Mouse (Mus musculus) liver, embryonic 13.5 days (tissue): Measurements from ENCODE around the gene Kiss1. TPM values are rescaled to one million over a fixed set of nuclear protein-coding genes. Genes with fewer than 3 reads are reported as not detected.
A peak's percentile ranks its signal among the peaks of the same experiment; 100 is the strongest.

ENCODE experiments used
- ATAC-seq: fragments of 200-750 bp; cut with Nextera tagmentation; 2 replicates; pipeline ENCODE4 v1.8.0; 2017; ENCODE audit warnings: low read depth, mild to moderate bottlenecking, moderate number of reproducible peaks, moderate library complexity
- DNase-seq: peaks from one replicate; pipeline ENCODE4 v3.0.0; 2022
- H3K27ac ChIP-seq: fragments of 300-500 bp; sonication (generic); 2 replicates; pipeline ENCODE4 v1.5.1; 2015; ENCODE audit warnings: moderate library complexity, mild to moderate bottlenecking, inconsistent platforms
- H3K27me3 ChIP-seq: fragments of 300-500 bp; sonication (generic); 2 replicates; pipeline ENCODE4 v1.6.1; 2015; ENCODE audit warnings: mild to moderate bottlenecking, inconsistent platforms
- H3K36me3 ChIP-seq: fragments of 300-500 bp; sonication (generic); 2 replicates; pipeline ENCODE4 v1.6.1; 2015; ENCODE audit warnings: mild to moderate bottlenecking, inconsistent platforms
- H3K4me1 ChIP-seq: fragments of 300-500 bp; sonication (generic); replicated peaks from 2 replicates; pipeline ENCODE4 v1.6.1; 2015; ENCODE audit warnings: inconsistent platforms
- H3K4me2 ChIP-seq: fragments of 300-500 bp; sonication (generic); 2 replicates; pipeline ENCODE4 v1.6.1; 2015; ENCODE audit warnings: inconsistent platforms, mild to moderate bottlenecking, moderate library complexity
- H3K4me3 ChIP-seq: fragments of 300-500 bp; sonication (generic); replicated peaks from 2 replicates; pipeline ENCODE4 v1.5.1; 2015; ENCODE audit warnings: mild to moderate bottlenecking, inconsistent platforms
- H3K9ac ChIP-seq: fragments of 300-500 bp; sonication (generic); 2 replicates; pipeline ENCODE4 v1.6.1; 2015; ENCODE audit warnings: mild to moderate bottlenecking, inconsistent platforms
- H3K9me3 ChIP-seq: fragments of 300-500 bp; sonication (generic); replicated peaks from 2 replicates; pipeline ENCODE4 v1.6.1; 2016; ENCODE audit warnings: inconsistent platforms
- WGBS: fragments of 180-500 bp; shearing (Covaris S2); methylation state at CpG from one replicate; pipeline ENCODE4 v1.1.7; 2015; ENCODE audit not compliant: insufficient replicate concordance; 5-methylcytosine and 5-hydroxymethylcytosine counted together
- polyA plus RNA-seq: library from polyadenylated mRNA; unstranded; fragments of >200 nt; fragmentation: Nextera tagmentation; extraction: Ambion mirVana; gene quantifications from 2 replicates; pipeline ENCODE4 v1.2.1, GENCODE M21; 2015

Kiss1 gene
- polyA plus RNA-seq, 1 experiment from 2014 or later = not detected

DNA sequence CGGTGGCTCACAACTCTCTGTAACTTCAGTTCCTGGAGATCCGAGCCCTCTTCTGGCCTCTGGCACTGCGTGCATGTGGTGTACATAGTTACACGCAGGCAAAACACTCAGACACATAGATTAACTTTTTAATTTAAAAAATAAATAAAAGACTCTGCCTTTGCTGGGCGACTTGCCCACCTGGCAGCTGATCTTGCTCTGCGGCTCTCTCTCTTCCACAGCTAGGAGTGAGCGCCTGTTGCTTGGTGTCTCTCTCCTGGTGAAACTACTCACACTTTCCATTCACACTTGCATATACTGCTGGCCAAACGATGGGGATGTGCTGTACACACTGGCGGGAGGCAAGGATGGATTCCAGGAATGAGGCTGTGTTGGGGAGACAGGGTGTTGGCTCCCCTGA is 24.9 kb downstream of the Kiss1 start:
- no peaks in the 10 kb centered on the region for H3K9me3 ChIP-seq
- peaks cover 5% of the 10 kb centered on the region for H3K4me1 ChIP-seq
- H3K36me3 ChIP-seq = no peaks in the 10 kb centered on the region
- no peak overlapping the region for H3K27ac ChIP-seq
- H3K27me3 ChIP-seq = no peaks in the 10 kb centered on the region
- no peak overlapping the region for H3K4me2 ChIP-seq
- no peak overlapping the region for H3K9ac ChIP-seq
- no peak for DNase-seq
- 63% methylated on average over 9 of the region's 9 CpGs for WGBS
- no peak for ATAC-seq
- H3K4me3 ChIP-seq = no peak overlapping the region

DNA sequence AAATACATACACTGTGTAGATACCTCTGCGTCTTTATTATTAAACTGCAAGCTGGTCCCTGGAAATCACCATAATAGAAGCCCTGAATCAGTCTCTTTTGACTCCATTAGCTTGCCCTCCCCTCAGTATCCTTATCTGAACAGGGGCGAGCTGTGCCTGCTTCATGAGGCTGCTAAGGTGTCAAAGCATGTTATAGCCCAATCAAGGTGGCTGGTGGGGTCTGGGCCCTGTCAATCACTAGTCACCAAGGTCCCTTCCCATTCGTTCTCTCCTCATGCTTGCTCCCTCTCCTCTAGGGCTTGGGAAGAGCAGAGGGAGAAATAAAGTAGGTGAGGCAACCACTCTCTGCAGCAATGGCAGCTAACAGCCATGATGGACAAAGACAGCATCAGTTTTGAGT is 25.6 kb downstream of the Kiss1 start:
- Histone ChIP-seq H3K4me2 (no peak overlapping the region), H3K9ac (no peak overlapping the region), H3K27ac (no peak overlapping the region), H3K9me3 (no peaks in the 10 kb centered on the region), H3K4me3 (no peak overlapping the region), H3K27me3 (peaks cover 6% of the 10 kb centered on the region), H3K36me3 (no peaks in the 10 kb centered on the region), H3K4me1 (peaks cover 5% of the 10 kb centered on the region)
- no peak for ATAC-seq
- WGBS = 57% methylated on average over 3 of the region's 3 CpGs
- no peak for DNase-seq

DNA sequence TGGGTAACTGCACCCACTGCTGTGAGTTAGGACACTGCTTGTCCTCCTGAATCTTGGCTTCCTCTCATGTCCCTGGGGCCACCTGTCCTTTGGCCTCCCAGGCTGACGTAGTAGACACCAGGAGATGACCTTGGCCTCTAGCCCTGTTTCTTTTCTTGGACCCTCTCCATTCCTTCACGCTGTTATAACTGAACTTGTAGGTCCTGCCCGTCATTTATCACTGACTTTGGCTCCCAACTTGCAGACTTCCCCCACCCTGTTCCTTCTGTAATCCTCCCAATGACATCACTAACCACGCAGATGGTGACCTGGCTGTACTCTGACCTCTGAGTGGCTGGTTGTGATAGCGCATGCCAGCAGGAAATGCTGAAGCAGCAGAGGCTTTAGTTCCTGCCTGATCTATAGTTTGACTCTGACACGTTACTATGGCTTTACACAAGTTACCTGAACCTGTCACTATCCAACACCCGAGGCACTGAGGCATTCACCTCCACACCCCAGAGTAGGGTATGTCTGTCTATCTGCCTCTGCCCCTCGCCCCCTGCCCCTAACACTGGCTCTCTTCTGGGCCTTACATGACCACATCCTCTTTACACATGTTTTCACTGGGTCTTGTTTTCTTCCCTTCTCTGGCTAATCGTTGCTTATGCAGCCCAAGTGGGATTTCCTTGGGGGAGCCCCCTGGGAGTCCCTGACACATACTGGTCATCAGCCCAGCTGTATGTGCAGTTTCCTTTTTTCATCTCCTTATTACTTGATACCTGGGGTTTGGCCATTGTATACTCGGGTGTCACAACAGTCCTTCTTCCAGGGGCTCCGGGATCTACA is 26.2 kb downstream of the Kiss1 start:
- ATAC-seq = 0 out of 2 replicates have a peak, but pooled peaks have one; percentile 34
- 32% methylated on average over 11 of the region's 11 CpGs for WGBS
- Histone ChIP-seq H3K4me3 (no peak overlapping the region), H3K27me3 (peaks cover 8% of the 10 kb centered on the region), H3K27ac (no peak overlapping the region), H3K4me2 (no peak overlapping the region), H3K9me3 (no peaks in the 10 kb centered on the region), H3K4me1 (peaks cover 5% of the 10 kb centered on the region), H3K36me3 (no peaks in the 10 kb centered on the region), H3K9ac (no peak overlapping the region)
- DNase-seq = no peak

DNA sequence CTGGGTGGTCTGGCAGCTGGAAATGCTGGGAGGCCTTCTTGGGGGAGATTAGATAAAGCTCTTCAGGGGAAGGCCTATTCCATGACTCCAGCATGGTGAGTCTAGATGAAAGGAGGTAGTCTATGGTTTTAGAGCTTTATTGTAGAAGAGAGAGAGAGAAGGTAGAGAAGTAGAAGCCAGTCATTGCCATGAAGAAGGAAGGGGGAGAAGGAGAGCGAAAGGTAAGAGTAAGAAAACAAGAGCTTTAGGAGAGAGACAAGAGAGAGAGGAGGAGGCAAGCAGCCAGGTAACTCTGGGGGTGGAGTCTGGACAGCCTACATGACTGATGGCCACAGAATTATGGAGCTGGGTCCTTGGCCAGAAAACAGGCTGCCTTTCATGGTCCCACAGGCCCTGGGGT is 28.5 kb downstream of the Kiss1 start, which contains the start of gene Ren1:
Gene Ren1, plus strand, starts transcription at position 301 of the 400 bp plus-strand sequence.
- peaks cover 13% of the 10 kb centered on the region for H3K27me3 ChIP-seq
- peaks cover 5% of the 10 kb centered on the region for H3K4me1 ChIP-seq
- no peak within 1 kb of the TSS for H3K4me2 ChIP-seq
- no peaks in the 10 kb centered on the region for H3K9me3 ChIP-seq
- ATAC-seq (no peak), DNase-seq (no peak)
- 52% methylated on average over 1 of the region's 1 CpGs for WGBS
- H3K4me3 ChIP-seq = no peak within 1 kb of the TSS
- no peaks in the 10 kb centered on the region for H3K36me3 ChIP-seq
- no peak within 1 kb of the TSS for H3K27ac ChIP-seq
- no peak within 1 kb of the TSS for H3K9ac ChIP-seq

DNA sequence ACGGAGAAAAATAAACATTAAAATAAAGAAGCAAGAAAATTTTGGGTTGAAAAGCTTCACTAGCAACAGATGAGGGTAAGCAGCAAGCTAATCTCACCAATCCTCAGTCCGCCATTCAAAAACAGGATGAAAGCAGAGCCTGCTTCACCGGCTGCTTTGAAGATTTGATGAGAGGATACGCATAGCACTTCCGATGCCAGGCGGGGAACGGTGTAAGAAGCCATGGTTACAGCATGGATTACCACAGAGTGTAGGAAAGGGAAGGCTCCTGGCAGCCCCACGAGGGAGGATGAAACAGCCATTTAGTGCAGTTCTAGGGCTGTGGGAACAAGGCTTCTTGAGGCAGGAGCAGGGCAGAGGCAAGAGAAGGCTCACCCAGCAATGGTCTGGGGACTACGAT is 30.1 kb downstream of the Kiss1 start:
- no peak for DNase-seq
- WGBS = 39% methylated on average over 9 of the region's 9 CpGs
- no peak overlapping the region for H3K4me3 ChIP-seq
- H3K27me3 ChIP-seq = peaks cover 13% of the 10 kb centered on the region
- no peak for ATAC-seq
- peaks cover 5% of the 10 kb centered on the region for H3K4me1 ChIP-seq
- H3K27ac ChIP-seq = no peak overlapping the region
- H3K36me3 ChIP-seq = no peaks in the 10 kb centered on the region
- H3K9ac ChIP-seq = no peak overlapping the region
- no peaks in the 10 kb centered on the region for H3K9me3 ChIP-seq
- no peak overlapping the region for H3K4me2 ChIP-seq

DNA sequence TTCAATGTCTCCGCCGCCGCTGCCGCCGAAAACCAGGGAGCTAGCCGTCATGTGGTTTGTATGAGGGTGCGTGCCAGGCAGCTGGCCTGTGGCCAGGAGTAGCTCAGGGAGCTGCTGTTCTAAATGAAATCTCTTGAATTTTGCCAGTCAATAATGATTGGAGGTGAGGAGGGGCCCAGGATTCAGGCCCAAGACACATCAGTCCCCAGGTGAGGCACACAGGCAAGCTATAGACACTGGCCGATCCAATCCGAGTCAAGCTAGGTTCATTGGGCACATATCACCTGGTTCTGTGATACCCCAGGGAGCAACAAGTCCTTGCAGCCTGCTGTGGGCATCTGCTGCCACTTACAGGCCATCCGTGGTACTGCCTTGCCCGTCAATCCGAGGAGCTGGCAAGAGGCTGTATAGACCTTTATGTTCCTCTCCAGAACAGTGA is 31.7 kb downstream of the Kiss1 start:
- no peak overlapping the region for H3K4me2 ChIP-seq
- H3K36me3 ChIP-seq = no peaks in the 10 kb centered on the region
- no peak for DNase-seq
- H3K9me3 ChIP-seq = no peaks in the 10 kb centered on the region
- H3K9ac ChIP-seq = no peak overlapping the region
- H3K27me3 ChIP-seq = peaks cover 16% of the 10 kb centered on the region
- no peaks in the 10 kb centered on the region for H3K4me1 ChIP-seq
- WGBS = 47% methylated on average over 12 of the region's 12 CpGs
- no peak for ATAC-seq
- no peak overlapping the region for H3K4me3 ChIP-seq
- H3K27ac ChIP-seq = no peak overlapping the region

DNA sequence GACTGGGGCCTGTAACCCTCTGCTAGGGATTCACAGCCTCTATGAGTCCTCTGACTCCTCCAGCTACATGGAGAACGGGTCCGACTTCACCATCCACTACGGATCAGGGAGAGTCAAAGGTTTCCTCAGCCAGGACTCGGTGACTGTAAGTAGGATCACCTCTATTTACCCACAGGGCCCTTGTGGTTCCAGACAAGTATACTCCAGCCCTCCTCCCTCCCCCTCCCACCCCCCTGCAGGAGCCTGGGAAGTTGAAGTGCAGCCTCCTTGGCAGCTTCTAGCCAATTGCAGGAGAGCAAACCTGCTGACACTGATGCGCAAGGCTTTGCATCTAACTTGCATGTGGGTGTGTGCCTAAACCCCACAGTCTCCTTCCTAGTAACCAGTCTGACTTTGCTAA is 33.8 kb downstream of the Kiss1 start:
- Histone ChIP-seq H3K36me3 (no peaks in the 10 kb centered on the region), H3K27me3 (peaks cover 18% of the 10 kb centered on the region), H3K4me1 (no peaks in the 10 kb centered on the region), H3K9ac (no peak overlapping the region), H3K27ac (no peak overlapping the region), H3K9me3 (no peaks in the 10 kb centered on the region), H3K4me3 (no peak overlapping the region), H3K4me2 (no peak overlapping the region)
- 46% methylated on average over 5 of the region's 5 CpGs for WGBS
- DNase-seq (no peak), ATAC-seq (no peak)

DNA sequence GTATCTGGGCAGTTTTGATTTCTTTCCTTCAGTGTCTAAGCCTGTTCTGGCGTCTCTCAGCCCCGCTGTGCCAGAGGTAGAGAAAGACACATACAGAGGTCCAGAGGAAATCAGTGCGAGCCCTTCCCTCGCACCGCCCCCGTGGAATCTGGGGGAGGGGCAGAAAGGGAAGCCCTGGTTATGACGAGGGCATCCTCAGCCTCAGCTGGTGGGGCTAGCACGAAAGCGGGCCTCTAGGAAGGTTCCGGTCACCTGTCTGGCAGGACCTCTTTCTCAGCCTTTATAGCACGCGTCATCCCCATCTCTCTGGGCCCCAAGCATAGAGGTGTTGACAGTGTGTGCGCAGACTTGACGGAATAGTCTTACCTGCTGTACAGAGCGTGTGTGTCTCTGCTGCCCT is 34.2 kb downstream of the Kiss1 start:
- Histone ChIP-seq H3K36me3 (no peaks in the 10 kb centered on the region), H3K4me3 (no peak overlapping the region), H3K27ac (no peak overlapping the region), H3K4me1 (no peaks in the 10 kb centered on the region), H3K27me3 (peaks cover 18% of the 10 kb centered on the region), H3K9ac (no peak overlapping the region), H3K9me3 (no peaks in the 10 kb centered on the region), H3K4me2 (no peak overlapping the region)
- 45% methylated on average over 15 of the region's 15 CpGs for WGBS
- ATAC-seq = no peak
- no peak for DNase-seq

DNA sequence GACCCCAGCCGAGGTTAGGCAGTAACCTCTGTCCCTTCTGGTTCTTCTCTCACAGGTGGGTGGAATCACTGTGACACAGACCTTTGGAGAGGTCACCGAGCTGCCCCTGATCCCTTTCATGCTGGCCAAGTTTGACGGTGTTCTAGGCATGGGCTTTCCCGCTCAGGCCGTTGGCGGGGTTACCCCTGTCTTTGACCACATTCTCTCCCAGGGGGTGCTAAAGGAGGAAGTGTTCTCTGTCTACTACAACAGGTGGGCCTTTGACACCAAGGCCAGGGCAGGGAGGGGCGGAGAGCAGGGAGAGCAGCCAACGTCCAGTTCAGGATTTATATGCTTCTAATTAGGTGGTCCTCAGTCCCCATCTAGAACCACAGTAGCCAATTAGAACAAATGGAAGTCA is 34.7 kb downstream of the Kiss1 start:
- H3K4me2 ChIP-seq = no peak overlapping the region
- H3K4me1 ChIP-seq = no peaks in the 10 kb centered on the region
- H3K4me3 ChIP-seq = no peak overlapping the region
- no peaks in the 10 kb centered on the region for H3K36me3 ChIP-seq
- DNase-seq (no peak), ATAC-seq (peak; percentile 23; the same call in 1 of the 2 replicates)
- 55% methylated on average over 8 of the region's 8 CpGs for WGBS
- H3K9ac ChIP-seq = no peak overlapping the region
- no peaks in the 10 kb centered on the region for H3K9me3 ChIP-seq
- no peak overlapping the region for H3K27ac ChIP-seq
- H3K27me3 ChIP-seq = peaks cover 20% of the 10 kb centered on the region

DNA sequence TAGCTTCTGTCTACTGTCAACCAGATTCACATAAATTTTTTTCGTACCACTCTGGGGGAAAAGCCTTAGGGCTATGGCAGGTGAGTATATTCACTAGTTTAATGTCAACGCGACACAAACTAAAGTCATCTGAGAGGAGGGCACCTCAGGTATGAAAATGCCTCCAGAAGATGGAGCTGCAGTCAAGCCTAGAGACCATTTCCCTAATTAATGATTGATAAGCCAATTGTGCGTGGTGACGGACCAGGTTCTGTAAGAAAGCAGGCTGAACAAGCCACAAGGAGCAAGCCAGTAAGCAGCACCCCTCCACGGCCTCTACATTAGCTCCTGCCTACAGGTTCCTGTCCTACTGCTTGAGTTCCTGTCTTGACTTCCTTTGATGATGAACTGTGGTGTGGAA is 39.3 kb downstream of the Kiss1 start:
- DNase-seq (no peak), ATAC-seq (no peak)
- no peak overlapping the region for H3K27ac ChIP-seq
- no peak overlapping the region for H3K4me3 ChIP-seq
- H3K9me3 ChIP-seq = no peaks in the 10 kb centered on the region
- H3K9ac ChIP-seq = no peak overlapping the region
- WGBS = 67% methylated on average over 6 of the region's 6 CpGs
- peaks cover 21% of the 10 kb centered on the region for H3K4me1 ChIP-seq
- peaks cover 50% of the 10 kb centered on the region for H3K27me3 ChIP-seq
- no peak overlapping the region for H3K4me2 ChIP-seq
- no peaks in the 10 kb centered on the region for H3K36me3 ChIP-seq

DNA sequence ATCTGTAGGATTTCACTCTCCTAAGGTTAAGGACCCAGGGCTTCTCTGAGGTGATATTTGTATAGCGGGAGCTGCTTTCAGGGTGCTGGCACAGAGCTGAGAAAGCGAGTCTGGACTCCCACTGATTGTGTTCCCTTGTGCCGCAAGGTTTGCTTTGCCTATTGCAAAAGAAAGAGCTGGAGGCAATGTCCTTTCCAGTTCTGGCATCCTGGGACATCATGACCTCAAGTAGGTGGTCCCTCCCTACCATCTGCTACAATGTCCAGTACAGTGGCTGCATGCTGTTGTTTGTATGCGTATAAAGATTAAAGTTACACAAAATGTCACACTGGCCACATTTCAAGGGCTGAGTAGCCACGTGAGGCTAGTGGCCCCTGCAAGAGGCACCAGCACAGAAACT is 40.4 kb downstream of the Kiss1 start:
- Histone ChIP-seq H3K4me2 (no peak overlapping the region), H3K27ac (no peak overlapping the region), H3K9me3 (no peaks in the 10 kb centered on the region), H3K4me3 (no peak overlapping the region), H3K9ac (no peak overlapping the region), H3K27me3 (peaks cover 58% of the 10 kb centered on the region), H3K36me3 (no peaks in the 10 kb centered on the region), H3K4me1 (peaks cover 28% of the 10 kb centered on the region)
- DNase-seq (no peak), ATAC-seq (no peak)
- WGBS = 71% methylated on average over 5 of the region's 5 CpGs
